Mouse (Mus musculus) WW6 (cell line): ENCODE measurements around the gene Ndst2.

Experiments
- DNase-seq: peaks from one replicate; pipeline ENCODE4 v3.0.0-alpha.2; 2013; ENCODE audit warnings: low read depth, low spot score

Gene Ndst2

DNA sequence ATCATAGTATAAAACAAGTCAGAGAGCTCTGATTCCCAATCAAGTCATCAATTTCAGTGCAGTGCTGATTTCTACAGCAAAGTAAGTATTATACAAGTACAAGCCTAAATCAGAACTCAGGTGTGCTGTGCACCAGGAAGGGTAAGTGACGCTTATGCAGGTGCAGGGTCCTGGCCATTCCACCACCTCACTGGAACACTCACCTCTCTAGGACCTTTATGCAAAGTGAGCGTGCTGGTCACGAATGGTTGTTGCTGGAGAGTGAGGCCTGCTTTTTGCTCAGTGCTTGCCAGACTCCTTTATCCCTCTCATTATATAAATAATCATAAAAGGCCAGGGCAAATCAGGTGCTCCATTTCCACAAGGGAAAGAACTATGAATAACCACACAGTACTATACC is 34.0 kb downstream of the Ndst2 start:
- no peak for DNase-seq

GRCm38 (mm10) chr14:20698515-20698914 is 35.8 kb downstream of the Ndst2 start:
- no peak for DNase-seq

GRCm38 (mm10) chr14:20696986-20697385 is 37.4 kb downstream of the Ndst2 start:
- no peak for DNase-seq

DNA sequence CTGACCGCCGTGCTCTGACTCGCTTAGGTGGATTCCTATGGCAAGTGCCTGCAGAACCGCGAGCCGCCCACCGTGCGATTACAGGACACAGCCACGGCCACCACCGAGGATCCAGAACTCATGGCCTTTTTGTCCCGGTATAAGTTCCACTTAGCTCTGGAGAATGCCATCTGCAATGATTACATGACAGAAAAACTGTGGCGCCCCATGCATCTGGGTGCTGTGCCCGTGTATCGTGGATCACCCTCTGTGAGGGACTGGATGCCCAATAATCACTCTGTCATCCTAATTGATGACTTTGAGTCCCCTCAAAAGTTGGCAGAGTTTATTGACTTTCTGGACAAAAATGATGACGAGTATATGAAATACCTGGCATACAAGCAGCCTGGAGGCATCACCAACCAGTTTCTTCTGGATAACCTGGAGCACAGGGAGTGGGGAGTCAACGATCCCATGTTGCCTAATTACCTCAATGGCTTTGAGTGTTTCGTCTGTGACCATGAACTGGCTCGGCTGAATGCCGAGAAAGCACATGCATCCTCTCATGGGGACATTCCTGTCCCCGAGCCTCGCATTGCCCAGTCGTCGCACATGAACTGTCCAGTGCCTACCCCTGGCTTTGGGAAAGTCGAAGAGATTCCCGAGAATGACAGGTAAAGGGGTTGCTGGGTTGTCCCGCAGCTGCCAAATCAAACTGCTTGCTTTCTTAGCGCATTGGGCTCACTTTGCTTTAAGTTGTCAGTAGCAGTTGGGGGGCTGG is 38.4 kb downstream of the Ndst2 start:
- DNase-seq, result no peak

DNA sequence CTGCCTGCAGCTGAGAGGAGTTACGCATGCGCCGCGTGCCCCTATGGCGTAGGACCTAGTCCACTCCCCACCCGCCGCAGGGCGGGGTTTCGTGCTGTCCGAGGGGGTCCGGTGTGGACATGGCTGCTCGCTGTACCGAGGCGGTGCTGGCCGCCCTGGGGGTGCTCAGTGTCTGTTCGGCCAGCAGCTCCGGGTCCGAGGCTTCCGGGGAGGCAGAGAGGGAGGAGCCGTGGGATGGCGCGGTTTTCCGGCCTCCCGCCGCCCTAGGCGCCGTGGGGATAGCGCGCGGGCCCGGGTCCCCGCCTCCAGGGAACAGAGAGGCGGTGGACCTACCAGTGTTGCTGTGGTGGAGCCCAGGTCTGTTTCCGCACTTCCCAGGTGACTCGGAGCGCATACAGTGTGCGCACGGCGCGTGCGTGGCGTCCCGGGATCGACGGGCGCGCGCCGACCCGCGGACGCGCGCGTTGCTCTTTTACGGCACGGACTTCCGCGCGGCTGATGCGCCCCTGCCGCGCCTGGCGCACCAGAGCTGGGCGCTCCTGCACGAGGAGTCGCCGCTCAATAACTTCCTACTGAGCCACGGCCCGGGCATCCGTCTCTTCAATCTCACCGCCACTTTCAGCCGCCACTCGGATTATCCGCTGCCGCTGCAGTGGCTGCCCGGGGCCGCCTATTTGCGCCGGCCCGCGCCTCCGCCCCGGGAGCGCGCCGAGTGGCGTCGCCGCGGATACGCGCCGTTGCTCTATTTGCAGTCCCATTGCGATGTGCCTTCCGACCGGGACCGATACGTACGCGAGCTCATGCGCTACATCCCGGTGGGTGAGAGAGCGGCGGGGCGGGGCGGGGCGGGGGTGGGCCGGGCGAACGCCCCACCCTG is 39.2 kb downstream of the Ndst2 start, which contains the start of gene Fut11:
Gene Fut11 (plus strand): TSS at position 85 of the 877 bp plus-strand sequence.
- peak; percentile 68 for DNase-seq

GRCm38 (mm10) chr14:20694185-20694883 is 40.0 kb downstream of the Ndst2 start:
- DNase-seq, result no peak

GRCm38 (mm10) chr14:20693589-20694101 is 40.7 kb downstream of the Ndst2 start:
- DNase-seq, result no peak

GRCm38 (mm10) chr14:20691772-20692171 is 42.6 kb downstream of the Ndst2 start:
- DNase-seq, result no peak

DNA sequence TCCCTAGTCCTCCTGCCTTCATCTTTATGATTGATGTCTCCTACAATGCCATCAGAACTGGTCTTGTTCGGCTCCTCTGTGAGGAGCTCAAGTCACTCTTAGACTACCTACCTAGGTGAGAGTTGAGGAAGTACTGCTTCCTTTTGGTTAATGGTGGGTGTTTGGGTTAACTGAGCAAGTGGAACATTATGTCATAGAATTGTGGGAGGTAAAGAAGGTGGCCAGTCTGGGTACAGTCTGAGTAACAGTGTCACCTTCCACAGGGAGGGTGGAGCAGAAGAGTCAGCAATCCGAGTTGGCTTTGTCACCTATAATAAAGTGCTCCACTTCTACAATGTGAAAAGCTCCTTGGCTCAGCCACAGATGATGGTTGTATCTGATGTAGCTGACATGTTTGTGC is 45.4 kb downstream of the Ndst2 start:
- no peak for DNase-seq

- no peak for DNase-seq
Observed at GRCm38 (mm10) chr14:20686576-20686975, 47.8 kb downstream of the Ndst2 start.

- no peak for DNase-seq
Observed at GRCm38 (mm10) chr14:20682498-20682897, 51.9 kb downstream of the Ndst2 start.

GRCm38 (mm10) chr14:20681742-20682141 is 52.6 kb downstream of the Ndst2 start:
- no peak for DNase-seq

- DNase-seq, result no peak
Observed at GRCm38 (mm10) chr14:20677906-20678305, 56.5 kb downstream of the Ndst2 start.

DNA sequence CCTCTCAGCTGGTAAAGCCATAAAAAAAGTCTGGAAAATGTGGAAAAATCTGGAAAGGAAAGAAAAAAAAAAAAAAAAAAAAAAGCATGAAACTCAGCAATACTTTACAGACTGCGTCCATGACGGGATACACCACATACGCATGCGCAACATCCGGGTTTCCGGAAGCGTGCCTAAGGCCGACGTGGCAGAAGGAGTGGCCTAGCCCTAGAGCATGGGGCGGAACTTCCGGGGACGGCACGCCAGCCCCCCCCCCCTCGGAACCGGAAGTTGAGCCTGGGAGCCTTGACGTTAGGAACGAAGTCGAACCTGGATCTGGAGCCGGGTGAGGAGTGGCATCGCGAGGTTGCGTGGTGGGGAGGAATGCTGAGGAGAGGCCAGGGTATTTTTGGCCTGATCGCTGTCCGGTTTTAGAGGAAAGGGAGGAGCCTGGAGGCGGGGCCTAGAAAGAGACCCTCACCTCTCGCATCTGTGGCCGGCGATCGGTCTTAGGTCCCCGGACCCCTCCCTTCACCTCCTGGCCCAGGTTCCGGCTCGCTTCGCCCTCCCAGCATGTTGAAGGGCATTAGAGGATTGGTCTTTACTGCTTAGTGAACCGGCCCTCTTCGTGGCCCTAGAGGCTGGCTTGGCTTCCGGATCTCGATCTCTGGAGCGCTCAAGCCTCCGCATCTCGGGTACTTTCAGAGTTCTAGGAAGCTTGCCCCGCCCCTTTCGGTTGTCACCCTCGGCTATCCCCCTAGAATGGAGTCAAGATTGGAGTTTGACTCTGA is 60.1 kb downstream of the Ndst2 start, which contains the start of gene Sec24c:
Gene Sec24c (plus strand): TSS at position 245 of the 770 bp plus-strand sequence.
- DNase-seq, result peak; percentile 92

- DNase-seq, result peak; percentile 47
Observed at GRCm38 (mm10) chr14:20673735-20674063, 60.7 kb downstream of the Ndst2 start.
